Mouse (Mus musculus) retina, postnatal 1 day (tissue): ENCODE measurements around the gene Son.

Experiments used
- DNase-seq: peaks from one replicate; pipeline ENCODE4 v3.0.0-alpha.2; 2012

The Son gene

GRCm38 (mm10) chr16:91647461-91648219 is at the start of gene Son:
TSS of gene Son (plus strand) at chr16:91647506.
- peak; percentile 99 for DNase-seq

- peak; percentile 98 for DNase-seq
Measured at GRCm38 (mm10) chr16:91597672-91598010, 49.7 kb upstream of the Son start, which contains the start of gene Tmem50b. TSS of gene Tmem50b (minus strand) at chr16:91597800.

GRCm38 (mm10) chr16:91599242-91599641 is 48.1 kb upstream of the Son start:
- no peak for DNase-seq

GRCm38 (mm10) chr16:91601081-91601480 is 46.2 kb upstream of the Son start:
- DNase-seq = no peak

GRCm38 (mm10) chr16:91601693-91602092 is 45.6 kb upstream of the Son start:
- no peak for DNase-seq

- no peak for DNase-seq
Measured at GRCm38 (mm10) chr16:91605156-91605555, 42.1 kb upstream of the Son start.

- DNase-seq = no peak
Measured at GRCm38 (mm10) chr16:91606958-91607357, 40.3 kb upstream of the Son start.

- no peak for DNase-seq
Measured at GRCm38 (mm10) chr16:91609501-91610245, 37.6 kb upstream of the Son start.

GRCm38 (mm10) chr16:91611248-91611647 is 36.1 kb upstream of the Son start:
- no peak for DNase-seq

GRCm38 (mm10) chr16:91612525-91612924 is 34.8 kb upstream of the Son start:
- DNase-seq = peak; percentile 20

- DNase-seq = no peak
Measured at GRCm38 (mm10) chr16:91614552-91614951, 32.8 kb upstream of the Son start.

GRCm38 (mm10) chr16:91618511-91619501 is 28.5 kb upstream of the Son start, which contains the start of gene Dnajc28:
TSS of gene Dnajc28 (minus strand) at chr16:91619026.
- DNase-seq = peak; percentile 89

- DNase-seq = no peak
Measured at GRCm38 (mm10) chr16:91620185-91620584, 27.1 kb upstream of the Son start.

GRCm38 (mm10) chr16:91620991-91621390 is 26.3 kb upstream of the Son start:
- DNase-seq = no peak

- DNase-seq = no peak
Measured at GRCm38 (mm10) chr16:91623074-91623473, 24.2 kb upstream of the Son start.

GRCm38 (mm10) chr16:91627831-91628230 is 19.5 kb upstream of the Son start:
- DNase-seq = no peak

GRCm38 (mm10) chr16:91628673-91629072 is 18.6 kb upstream of the Son start:
- no peak for DNase-seq

- DNase-seq = no peak
Measured at GRCm38 (mm10) chr16:91629749-91630148, 17.6 kb upstream of the Son start.

- no peak for DNase-seq
Measured at GRCm38 (mm10) chr16:91630584-91630983, 16.7 kb upstream of the Son start.

- DNase-seq = no peak
Measured at GRCm38 (mm10) chr16:91632439-91632838, 14.9 kb upstream of the Son start.

GRCm38 (mm10) chr16:91632940-91633339 is 14.4 kb upstream of the Son start:
- no peak for DNase-seq

- DNase-seq = no peak
Measured at GRCm38 (mm10) chr16:91633641-91634040, 13.7 kb upstream of the Son start.

- DNase-seq = no peak
Measured at GRCm38 (mm10) chr16:91639161-91639560, 8.1 kb upstream of the Son start.
